Mouse (Mus musculus): ENCODE measurements around the gene Hmgcll1.
"Not testable (repeated sequence)": the region's sequence is repeated elsewhere in the genome, so short reads cannot be mapped to it uniquely, and the experiment has no call there.

Gene Hmgcll1

GRCm38 (mm10) chr9:76060935-76061334 lies 46.3 kb downstream of the Hmgcll1 start:
- no peak for DNase-seq (ENCODE audit: low read depth)

GRCm38 (mm10) chr9:76061492-76061891 lies 46.8 kb downstream of the Hmgcll1 start:
- no peak for DNase-seq (ENCODE audit: low read depth)

- no peak for DNase-seq (ENCODE audit: low read depth)
These were observed 49.5 kb downstream of the Hmgcll1 start for GRCm38 (mm10) chr9:76064164-76064563.

DNA sequence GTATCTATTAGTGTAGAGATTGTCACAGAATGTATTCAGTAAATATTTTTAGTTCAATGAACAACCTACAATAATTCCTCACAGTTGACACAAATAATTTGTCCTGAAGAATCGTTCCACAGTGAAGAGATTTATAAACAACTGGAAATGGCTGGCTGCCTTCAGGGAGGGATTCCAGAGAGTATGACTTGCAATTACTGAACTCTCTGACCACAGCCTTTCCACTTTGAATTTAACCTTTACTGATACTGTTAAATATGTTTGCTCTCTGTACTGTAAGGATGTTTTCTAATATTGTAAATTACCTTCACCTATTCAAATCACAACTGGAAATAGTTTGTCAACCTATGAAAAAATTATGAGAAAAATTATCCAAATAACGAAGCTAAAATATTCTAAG lies 76.9 kb downstream of the Hmgcll1 start:
- DNase-seq (ENCODE audit: low read depth) = no peak

DNA sequence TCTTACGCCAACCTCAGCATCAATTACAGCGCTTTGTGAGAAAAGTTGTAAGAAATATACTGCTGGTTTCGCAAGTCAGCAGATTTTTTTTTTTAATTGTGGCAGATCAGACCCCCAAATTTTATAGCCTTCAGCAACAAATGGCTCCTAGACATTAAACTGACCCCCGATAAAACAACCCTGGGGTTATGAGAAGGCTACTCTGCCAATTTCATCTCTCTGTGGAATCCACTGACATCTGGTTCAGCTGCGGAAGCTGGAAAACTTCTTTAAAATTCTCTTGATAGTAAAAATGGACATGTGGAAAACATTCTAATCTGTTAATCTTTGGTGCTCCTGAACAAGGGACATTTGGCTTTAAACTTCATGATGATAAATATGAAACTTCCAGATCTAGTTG lies 82.6 kb downstream of the Hmgcll1 start:
- no peak for DNase-seq (ENCODE audit: low read depth)

GRCm38 (mm10) chr9:76099981-76100380 lies 85.3 kb downstream of the Hmgcll1 start:
- no peak for DNase-seq (ENCODE audit: low read depth)

- DNase-seq (ENCODE audit: low read depth) = not testable (repeated sequence)
These were observed 89.8 kb downstream of the Hmgcll1 start for GRCm38 (mm10) chr9:76104416-76104815.

DNA sequence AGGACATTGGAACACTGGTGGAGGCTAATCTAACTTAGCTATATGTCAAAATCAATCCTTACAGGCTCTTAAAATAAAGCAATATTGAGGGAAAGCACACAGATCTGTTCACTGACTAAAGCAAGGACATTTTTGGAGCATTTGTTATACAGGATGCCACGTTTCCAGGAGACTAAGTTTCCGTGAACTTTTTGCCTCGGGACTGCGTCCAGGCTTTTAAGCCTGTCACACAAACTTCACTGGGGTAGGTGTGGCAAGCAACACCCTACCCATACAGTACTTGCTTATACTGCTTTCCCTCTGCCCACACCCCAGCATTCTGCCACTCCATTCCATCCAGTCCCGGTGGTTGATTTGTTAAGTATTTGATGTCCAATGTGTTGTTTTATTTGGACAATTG lies 90.2 kb downstream of the Hmgcll1 start:
- no peak for DNase-seq (ENCODE audit: low read depth)

GRCm38 (mm10) chr9:76122888-76123287 lies 108.2 kb downstream of the Hmgcll1 start:
- not testable (repeated sequence) for DNase-seq (ENCODE audit: low read depth)

- DNase-seq (ENCODE audit: low read depth) = no peak
These were observed 109.6 kb downstream of the Hmgcll1 start for GRCm38 (mm10) chr9:76124249-76124648.

- DNase-seq (ENCODE audit: low read depth) = no peak
These were observed 114.7 kb downstream of the Hmgcll1 start for GRCm38 (mm10) chr9:76129353-76129752.

DNA sequence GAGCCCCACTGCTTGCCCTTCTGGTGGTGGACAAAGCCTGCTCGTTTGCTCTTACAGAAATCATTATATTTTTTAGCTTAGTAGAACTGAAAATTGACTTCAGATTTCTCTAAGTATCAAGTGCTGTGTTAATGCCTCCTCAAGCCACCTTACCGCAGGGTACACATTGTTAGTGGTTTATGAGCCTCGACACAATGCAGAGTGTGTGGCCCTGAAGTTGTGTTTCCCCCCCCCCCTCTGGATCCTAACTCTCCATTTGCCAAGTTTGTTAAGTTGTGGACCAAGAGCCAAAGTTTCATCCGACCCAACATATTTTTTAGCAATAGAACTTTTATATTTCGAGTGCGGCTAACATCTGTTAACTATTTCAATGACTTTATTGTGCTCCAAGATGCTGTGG lies 119.4 kb downstream of the Hmgcll1 start:
- DNase-seq (ENCODE audit: low read depth) = no peak

DNA sequence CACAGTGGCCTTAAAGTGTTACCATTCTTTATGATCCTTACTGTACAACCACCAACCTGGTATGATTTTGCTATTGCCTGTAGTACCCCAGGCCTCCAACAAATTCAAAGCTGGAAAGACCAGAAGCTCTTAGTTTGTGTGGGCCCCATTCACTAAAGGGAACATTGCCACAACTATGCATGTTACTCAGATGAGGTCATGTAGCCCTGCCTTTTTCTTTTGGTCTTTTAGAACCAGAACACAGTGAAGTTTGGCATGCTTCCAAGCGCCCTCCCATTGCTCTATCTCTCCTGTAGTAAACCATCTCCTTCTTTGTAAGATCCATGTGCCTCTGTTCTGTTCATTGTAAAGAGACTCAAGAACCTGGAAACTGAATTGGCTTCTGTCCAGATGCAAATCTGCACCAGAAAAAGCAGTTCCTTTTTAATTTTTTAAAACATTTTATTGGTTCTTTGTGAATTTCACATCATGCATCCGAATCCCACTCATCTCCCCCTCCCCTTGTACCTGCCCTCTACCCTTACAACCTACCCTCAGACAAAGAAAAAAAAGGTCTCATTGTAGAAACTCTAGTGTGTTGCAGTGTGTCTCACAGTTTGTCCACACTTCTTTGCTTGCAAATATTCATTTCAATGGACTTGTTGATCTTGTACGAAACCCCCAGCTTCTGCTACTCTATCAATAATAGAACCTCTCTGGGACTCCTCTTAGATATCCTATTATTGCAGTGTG lies 123.9 kb downstream of the Hmgcll1 start:
- DNase-seq (ENCODE audit: low read depth) = no peak

- DNase-seq (ENCODE audit: low read depth) = no peak
These were observed 130.9 kb downstream of the Hmgcll1 start for GRCm38 (mm10) chr9:76145593-76145992.

GRCm38 (mm10) chr9:76162446-76162845 lies 147.8 kb downstream of the Hmgcll1 start:
- DNase-seq (ENCODE audit: low read depth) = no peak

DNA sequence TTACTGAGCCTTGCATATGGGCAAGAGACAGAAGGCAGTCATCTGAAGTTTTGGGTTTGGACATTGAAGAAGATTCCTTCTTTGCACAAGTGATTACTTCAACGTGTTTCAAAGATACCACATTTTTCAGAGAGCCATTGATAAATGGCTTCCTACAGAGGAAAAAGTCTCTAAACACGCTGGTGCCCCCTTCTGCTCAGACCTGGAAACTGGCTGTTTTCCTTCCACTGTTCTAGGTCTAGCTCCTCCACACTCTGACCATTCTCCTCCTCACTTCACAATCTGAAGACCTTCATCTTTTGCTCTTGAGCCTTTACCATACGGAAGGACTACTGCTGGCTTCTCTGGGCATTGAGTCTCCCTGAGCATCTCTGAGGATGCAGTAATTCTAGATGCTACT lies 153.7 kb downstream of the Hmgcll1 start:
- no peak for DNase-seq (ENCODE audit: low read depth)

DNA sequence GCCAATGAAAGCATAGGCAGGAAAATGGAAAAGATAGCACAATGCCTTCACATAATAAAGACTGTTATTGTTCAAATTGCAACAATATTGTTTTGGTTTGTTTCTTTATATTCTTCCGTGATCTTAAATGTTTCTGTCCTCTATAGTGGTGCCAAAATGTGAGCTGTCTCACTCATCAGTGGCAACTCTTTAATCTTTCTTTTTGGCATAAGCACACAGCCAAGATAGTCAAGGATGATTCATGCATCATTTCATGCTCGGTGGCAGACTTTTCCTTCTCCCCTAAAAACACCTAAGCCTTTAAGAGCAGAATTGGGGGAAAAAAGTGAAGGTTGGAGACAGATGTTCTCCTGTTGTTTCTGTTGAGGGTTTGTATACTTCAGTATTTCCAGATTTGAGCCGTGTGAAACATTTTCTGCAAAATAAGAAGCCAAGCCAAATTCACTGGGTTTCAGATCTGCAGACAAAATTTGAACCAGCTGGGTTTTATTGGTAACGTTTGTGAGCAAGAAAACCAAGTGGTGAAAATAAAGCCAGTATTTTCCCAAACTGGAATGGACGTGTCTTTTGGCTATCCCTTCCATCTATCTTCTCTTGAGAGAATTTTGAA lies 158.1 kb downstream of the Hmgcll1 start:
- DNase-seq (ENCODE audit: low read depth) = no peak

DNA sequence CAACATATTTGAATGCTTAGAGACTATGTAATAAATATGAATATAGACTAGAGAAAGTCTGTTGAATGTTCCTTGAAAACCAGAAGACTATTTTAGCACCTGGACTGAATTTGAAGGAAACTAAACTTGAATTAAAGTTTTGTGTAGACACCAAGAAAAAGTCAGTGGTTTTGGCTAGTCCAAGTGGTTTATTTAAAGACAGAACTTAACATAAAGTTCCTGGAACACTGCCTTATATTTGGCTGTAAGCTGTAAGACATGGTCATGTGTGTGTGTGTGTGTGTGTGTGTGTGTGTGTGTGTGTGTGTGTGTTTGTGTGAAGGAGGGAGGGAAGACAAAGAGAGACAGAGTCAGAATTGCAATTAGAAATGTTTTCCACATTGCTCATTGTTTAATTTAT lies 164.6 kb downstream of the Hmgcll1 start:
- DNase-seq (ENCODE audit: low read depth) = no peak
